Mouse (Mus musculus): ENCODE measurements around the gene Trpc2.

Trpc2 gene

GRCm38 (mm10) chr7:102102696-102103095, 19.8 kb downstream of the Trpc2 start:
- no peak for DNase-seq (ENCODE audit: low spot score)

- DNase-seq (ENCODE audit: low spot score), result no peak
Measured at GRCm38 (mm10) chr7:102103555-102103954, 20.6 kb downstream of the Trpc2 start.

GRCm38 (mm10) chr7:102104126-102104525, 21.2 kb downstream of the Trpc2 start:
- DNase-seq (ENCODE audit: low spot score), result no peak

GRCm38 (mm10) chr7:102106700-102107141, 23.8 kb downstream of the Trpc2 start:
- no peak for DNase-seq (ENCODE audit: low spot score)

- DNase-seq (ENCODE audit: low spot score), result no peak
Measured at GRCm38 (mm10) chr7:102108206-102108605, 25.3 kb downstream of the Trpc2 start.

GRCm38 (mm10) chr7:102109171-102109570, 26.3 kb downstream of the Trpc2 start, which contains the start of gene Art5:
Gene Art5, minus strand, starts transcription at chr7:102109489.
- no peak for DNase-seq (ENCODE audit: low spot score)

- DNase-seq (ENCODE audit: low spot score), result no peak
Measured at GRCm38 (mm10) chr7:102109746-102110145, 26.8 kb downstream of the Trpc2 start.

GRCm38 (mm10) chr7:102113151-102113729, 30.3 kb downstream of the Trpc2 start:
- DNase-seq (ENCODE audit: low spot score), result no peak

- DNase-seq (ENCODE audit: low spot score), result no peak
Measured at GRCm38 (mm10) chr7:102116579-102117331, 33.8 kb downstream of the Trpc2 start, which contains the start of gene Chrna10. Gene Chrna10, minus strand, starts transcription at chr7:102116828.

GRCm38 (mm10) chr7:102117382-102117781, 34.5 kb downstream of the Trpc2 start:
- DNase-seq (ENCODE audit: low spot score), result no peak

- DNase-seq (ENCODE audit: low spot score), result no peak
Measured at GRCm38 (mm10) chr7:102120326-102120725, 37.4 kb downstream of the Trpc2 start.

- no peak for DNase-seq (ENCODE audit: low spot score)
Measured at GRCm38 (mm10) chr7:102132395-102132794, 49.5 kb downstream of the Trpc2 start.

- peak; percentile 18 for DNase-seq (ENCODE audit: low spot score)
Measured at GRCm38 (mm10) chr7:102137464-102137863, 54.5 kb downstream of the Trpc2 start.

GRCm38 (mm10) chr7:102137898-102138297, 55.0 kb downstream of the Trpc2 start:
- no peak for DNase-seq (ENCODE audit: low spot score)
